Mouse (Mus musculus): ENCODE measurements around the gene Chn2. TPM values are rescaled to one million over a fixed set of nuclear protein-coding genes. Genes with fewer than 3 reads are reported as not detected.

The Chn2 gene
- polyA plus RNA-seq, 1 experiment = 12.5 TPM

- DNase-seq (ENCODE audit: low read depth, low spot score) = no peak
- 87% methylated on average over 5 of the region's 5 CpGs for WGBS
Observed at GRCm38 (mm10) chr6:54133231-54133630, 93.9 kb downstream of the Chn2 start.

- WGBS = 91% methylated on average over 9 of the region's 9 CpGs
- no peak for DNase-seq (ENCODE audit: low read depth, low spot score)
Observed at GRCm38 (mm10) chr6:54138157-54138556, 98.8 kb downstream of the Chn2 start.

DNA sequence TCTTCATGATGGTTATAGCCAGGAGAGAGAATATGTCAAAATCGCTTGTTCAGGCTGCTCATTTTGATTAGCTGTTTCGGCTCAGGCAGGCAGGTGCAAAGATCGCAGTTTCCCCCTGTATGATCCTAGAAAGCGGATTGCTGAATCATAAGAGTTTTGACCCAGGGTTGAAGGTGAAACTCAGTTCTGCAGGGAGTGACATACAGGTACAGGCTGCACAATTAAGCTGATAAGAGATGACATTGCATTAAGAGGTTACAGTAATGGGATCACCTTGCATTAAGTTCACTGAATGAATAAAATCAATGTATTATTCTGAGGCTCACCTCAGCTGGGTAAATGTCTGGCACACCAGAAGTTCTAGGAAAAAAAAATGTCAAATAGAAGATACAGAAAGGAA, 101.1 kb downstream of the Chn2 start:
- DNase-seq (ENCODE audit: low read depth, low spot score) = no peak
- WGBS = 90% methylated on average over 4 of the region's 4 CpGs

GRCm38 (mm10) chr6:54141165-54141564, 101.8 kb downstream of the Chn2 start:
- WGBS = 87% methylated on average over 3 of the region's 3 CpGs
- no peak for DNase-seq (ENCODE audit: low read depth, low spot score)

- no peak for DNase-seq (ENCODE audit: low read depth, low spot score)
- 60% methylated on average over 11 of the region's 11 CpGs for WGBS
Observed at GRCm38 (mm10) chr6:54142848-54143651, 103.7 kb downstream of the Chn2 start.

GRCm38 (mm10) chr6:54143652-54143960, 104.3 kb downstream of the Chn2 start:
- WGBS = 82% methylated on average over 2 of the region's 2 CpGs
- DNase-seq (ENCODE audit: low read depth, low spot score) = no peak

GRCm38 (mm10) chr6:54148844-54149526, 109.6 kb downstream of the Chn2 start:
- DNase-seq (ENCODE audit: low read depth, low spot score) = no peak
- WGBS = 46% methylated on average over 6 of the region's 6 CpGs

GRCm38 (mm10) chr6:54150821-54151220, 111.5 kb downstream of the Chn2 start:
- 71% methylated on average over 5 of the region's 5 CpGs for WGBS
- no peak for DNase-seq (ENCODE audit: low read depth, low spot score)

DNA sequence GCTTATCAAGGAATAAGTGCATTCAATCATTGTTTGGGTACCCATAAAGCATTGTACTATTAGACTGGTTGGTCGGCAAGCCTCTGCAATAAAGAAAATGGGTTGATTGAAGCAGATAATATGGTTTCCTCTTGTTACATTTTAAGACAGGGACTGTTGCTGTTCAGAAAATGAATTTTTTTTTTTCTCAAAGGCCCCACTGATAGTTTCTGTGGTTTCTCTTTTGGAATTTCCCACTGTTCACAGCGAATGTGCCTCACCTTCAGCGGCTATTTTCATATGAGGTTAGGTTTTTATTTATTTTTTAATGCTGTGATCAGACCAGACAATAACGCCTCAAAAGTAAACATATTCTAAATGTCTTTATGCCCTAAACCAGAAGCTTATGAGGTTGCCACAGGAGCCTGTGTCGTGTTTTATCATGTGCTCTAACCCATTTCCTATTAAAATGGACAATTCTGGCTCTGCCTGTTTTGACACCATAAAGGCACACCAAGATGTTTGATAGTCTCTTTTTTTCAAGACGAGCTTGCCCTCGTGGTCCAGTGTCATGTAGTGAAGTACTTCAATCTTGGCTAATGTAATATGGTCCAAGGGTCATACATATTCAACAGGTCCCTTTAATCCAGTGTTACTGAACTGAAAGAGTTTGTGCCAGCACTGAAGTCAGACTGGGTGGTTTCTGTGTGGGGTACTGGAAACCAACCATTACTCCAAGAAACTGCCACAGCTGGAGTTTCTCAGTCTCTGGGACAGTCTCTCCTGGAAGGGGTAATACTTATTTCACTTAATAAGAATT, 112.3 kb downstream of the Chn2 start:
- no peak for DNase-seq (ENCODE audit: low read depth, low spot score)

GRCm38 (mm10) chr6:54157097-54157496, 117.7 kb downstream of the Chn2 start:
- no peak for DNase-seq (ENCODE audit: low read depth, low spot score)
- WGBS = 96% methylated on average over 2 of the region's 2 CpGs

More for the DNA sequence above, 112.3 kb downstream of the Chn2 start:
- WGBS = 45% methylated on average over 7 of the region's 7 CpGs

GRCm38 (mm10) chr6:54158317-54158716, 119.0 kb downstream of the Chn2 start:
- DNase-seq (ENCODE audit: low read depth, low spot score) = no peak
- 28% methylated on average over 3 of the region's 3 CpGs for WGBS

GRCm38 (mm10) chr6:54160677-54161076, 121.3 kb downstream of the Chn2 start:
- no peak for DNase-seq (ENCODE audit: low read depth, low spot score)
- 79% methylated on average over 3 of the region's 3 CpGs for WGBS

- no peak for DNase-seq (ENCODE audit: low read depth, low spot score)
- 92% methylated on average over 3 of the region's 3 CpGs for WGBS
Observed at GRCm38 (mm10) chr6:54161246-54161645, 121.9 kb downstream of the Chn2 start.

GRCm38 (mm10) chr6:54162321-54162720, 123.0 kb downstream of the Chn2 start:
- 34% methylated on average over 5 of the region's 5 CpGs for WGBS
- DNase-seq (ENCODE audit: low read depth, low spot score) = no peak

DNA sequence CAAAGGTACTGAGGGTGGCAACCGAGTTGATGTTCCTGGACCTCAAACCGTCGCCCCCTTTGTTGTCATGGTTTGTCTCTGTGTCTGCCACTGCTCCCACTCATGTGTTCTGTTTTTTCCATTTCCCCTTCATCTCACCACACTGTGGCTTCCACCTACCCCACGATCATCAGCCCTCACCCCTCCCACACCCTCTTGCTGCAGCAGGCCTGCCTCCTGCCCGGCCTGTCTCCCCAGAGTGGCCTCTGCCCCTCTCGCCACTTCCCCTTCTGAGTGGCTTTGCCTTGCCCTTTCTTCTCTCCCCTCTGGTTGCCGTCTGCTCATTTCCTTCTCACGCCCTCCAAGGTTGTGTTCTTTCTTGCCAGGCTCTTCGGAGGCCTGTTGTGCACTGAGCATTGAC, 123.4 kb downstream of the Chn2 start:
- no peak for DNase-seq (ENCODE audit: low read depth, low spot score)
- 51% methylated on average over 9 of the region's 9 CpGs for WGBS

- DNase-seq (ENCODE audit: low read depth, low spot score) = no peak
Observed at GRCm38 (mm10) chr6:54163702-54164101, 124.3 kb downstream of the Chn2 start.

- 69% methylated on average over 4 of the region's 4 CpGs for WGBS
- DNase-seq (ENCODE audit: low read depth, low spot score) = no peak
Observed at GRCm38 (mm10) chr6:54164777-54165176, 125.4 kb downstream of the Chn2 start.

GRCm38 (mm10) chr6:54165246-54165645, 125.9 kb downstream of the Chn2 start:
- no peak for DNase-seq (ENCODE audit: low read depth, low spot score)

DNA sequence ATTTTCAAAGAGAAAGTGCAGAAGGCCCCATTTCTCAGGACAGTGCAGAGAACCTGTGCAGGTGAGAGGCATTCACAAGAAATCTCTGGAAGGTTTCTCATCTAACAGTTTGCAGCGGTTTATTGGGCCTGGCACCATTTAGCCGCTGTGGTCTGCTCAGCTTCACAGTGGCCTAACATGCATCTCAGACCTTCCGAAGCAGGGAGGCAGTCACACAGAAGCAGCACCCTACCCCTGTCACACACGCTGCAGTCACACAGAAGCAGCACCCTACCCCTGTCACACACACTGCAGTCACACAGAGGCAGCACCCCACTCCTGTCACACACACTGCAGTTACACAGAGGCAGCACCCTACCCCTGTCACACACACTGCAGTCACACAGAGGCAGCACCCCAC, 126.5 kb downstream of the Chn2 start:
- DNase-seq (ENCODE audit: low read depth, low spot score) = no peak
- WGBS = 95% methylated on average over 4 of the region's 4 CpGs

More at GRCm38 (mm10) chr6:54165246-54165645, 125.9 kb downstream of the Chn2 start:
- 90% methylated on average over 7 of the region's 7 CpGs for WGBS

- DNase-seq (ENCODE audit: low read depth, low spot score) = no peak
- 71% methylated on average over 7 of the region's 7 CpGs for WGBS
Observed at GRCm38 (mm10) chr6:54166991-54167546, 127.7 kb downstream of the Chn2 start.
